Mouse (Mus musculus) ES-Bruce4 (cell line): Measurements from ENCODE around the gene Vegfa. TPM values are rescaled to one million over a fixed set of nuclear protein-coding genes. Genes with fewer than 3 reads are reported as not detected.

Experiments used
- H3K27ac ChIP-seq: 2 replicates; pipeline ENCODE4 v1.5.1; 2012; ENCODE audit warnings: low read length, inconsistent platforms; ENCODE audit not compliant: insufficient read depth
- H3K27me3 ChIP-seq: 2 replicates; pipeline ENCODE4 v1.6.1; 2012; ENCODE audit warnings: mild to moderate bottlenecking, low read length, inconsistent platforms; ENCODE audit not compliant: control insufficient read depth, poor library complexity, insufficient read depth, severe bottlenecking
- H3K36me3 ChIP-seq: 2 replicates; pipeline ENCODE4 v1.6.1; 2012; ENCODE audit warnings: inconsistent platforms, mild to moderate bottlenecking, low read length, moderate library complexity; ENCODE audit not compliant: control insufficient read depth, poor library complexity, insufficient read depth, severe bottlenecking
- H3K4me1 ChIP-seq: one replicate; pipeline ENCODE4 v1.8.1; 2011; ENCODE audit warnings: low read length; ENCODE audit not compliant: control insufficient read depth, insufficient read depth
- H3K4me3 ChIP-seq: 2 replicates; pipeline ENCODE4 v1.5.1; 2011; ENCODE audit warnings: low read depth, mild to moderate bottlenecking, low read length
- H3K9ac ChIP-seq: 2 replicates; pipeline ENCODE4 v1.6.1; 2012; ENCODE audit warnings: low read depth, mild to moderate bottlenecking, inconsistent platforms; ENCODE audit not compliant: poor library complexity, severe bottlenecking
- H3K9me3 ChIP-seq: replicated peaks from 2 replicates; pipeline ENCODE4 v1.6.1; 2012; ENCODE audit warnings: mild to moderate bottlenecking, low read length, inconsistent platforms; ENCODE audit not compliant: control insufficient read depth, poor library complexity, insufficient read depth, severe bottlenecking
- CTCF ChIP-seq: IDR thresholded peaks from one replicate; pipeline ENCODE4 v1.8.1; 2011; ENCODE audit warnings: low read depth, low read length
- EP300 ChIP-seq: IDR thresholded peaks from 2 replicates; pipeline ENCODE4 v1.6.1; 2011; ENCODE audit warnings: low read depth, low read length; ENCODE audit not compliant: insufficient read depth
- POLR2A ChIP-seq: IDR thresholded peaks from one replicate; pipeline ENCODE4 v1.8.1; 2011; ENCODE audit warnings: low read length; ENCODE audit not compliant: insufficient read depth
- polyA plus RNA-seq: library from polyadenylated mRNA; stranded (reverse); fragments of >200 nt; gene quantifications from 2 replicates; pipeline ENCODE4 v1.2.4, GENCODE M21; 2011; ENCODE audit warnings: low read depth; ENCODE audit not compliant: missing spikeins, insufficient read depth, insufficient read length

The Vegfa gene
- polyA plus RNA-seq, 1 experiment: 76.2 TPM

GRCm38 (mm10) chr17:46027066-46027917 is 4.9 kb downstream of the Vegfa start:
- Histone ChIP-seq H3K9me3 (no peaks in the 10 kb centered on the region), H3K4me3 (peak overlapping the region; percentile 4; the same call in 1 of the 2 replicates), H3K27me3 (0 out of 2 replicates have a peak, but pooled peaks cover 3% of the 10 kb centered on the region), H3K9ac (no peak overlapping the region), H3K36me3 (peaks cover 9% of the 10 kb centered on the region; the same call in 1 of the 2 replicates), H3K27ac (peak overlapping the region; percentile 10; the same call in 1 of the 2 replicates), H3K4me1 (peaks cover 5% of the 10 kb centered on the region)
- TF ChIP-seq EP300 (0 out of 2 replicates have a peak, but pooled peaks have one; percentile 31), CTCF (peak; percentile 57), POLR2A (no peak)

- Histone ChIP-seq H3K27ac (no peak overlapping the region), H3K4me3 (no peak overlapping the region), H3K36me3 (peaks cover 11% of the 10 kb centered on the region), H3K9ac (no peak overlapping the region), H3K4me1 (peaks cover 5% of the 10 kb centered on the region), H3K9me3 (no peaks in the 10 kb centered on the region), H3K27me3 (no peaks in the 10 kb centered on the region)
- TF ChIP-seq CTCF (no peak), EP300 (no peak), POLR2A (no peak)
These were observed 6.1 kb downstream of the Vegfa start for GRCm38 (mm10) chr17:46025927-46026668.

GRCm38 (mm10) chr17:46025207-46025606 is 7.0 kb downstream of the Vegfa start:
- Histone ChIP-seq H3K27ac (no peak overlapping the region), H3K4me1 (peaks cover 5% of the 10 kb centered on the region), H3K9me3 (no peaks in the 10 kb centered on the region), H3K27me3 (no peaks in the 10 kb centered on the region), H3K9ac (no peak overlapping the region), H3K36me3 (peaks cover 12% of the 10 kb centered on the region), H3K4me3 (no peak overlapping the region)
- TF ChIP-seq CTCF (no peak), EP300 (no peak), POLR2A (no peak)

GRCm38 (mm10) chr17:46024192-46024591 is 8.0 kb downstream of the Vegfa start:
- Histone ChIP-seq H3K4me3 (no peak overlapping the region), H3K4me1 (peaks cover 5% of the 10 kb centered on the region), H3K27me3 (no peaks in the 10 kb centered on the region), H3K36me3 (peaks cover 19% of the 10 kb centered on the region), H3K9ac (no peak overlapping the region), H3K27ac (no peak overlapping the region), H3K9me3 (no peaks in the 10 kb centered on the region)
- TF ChIP-seq EP300 (no peak), CTCF (no peak), POLR2A (no peak)

- Histone ChIP-seq H3K9ac (no peak overlapping the region), H3K9me3 (no peaks in the 10 kb centered on the region), H3K27ac (no peak overlapping the region), H3K36me3 (peaks cover 19% of the 10 kb centered on the region), H3K27me3 (no peaks in the 10 kb centered on the region), H3K4me1 (peaks cover 5% of the 10 kb centered on the region), H3K4me3 (no peak overlapping the region)
- TF ChIP-seq POLR2A (no peak), EP300 (no peak), CTCF (no peak)
These were observed 8.6 kb downstream of the Vegfa start for GRCm38 (mm10) chr17:46023572-46023971.

GRCm38 (mm10) chr17:46022934-46023333 is 9.2 kb downstream of the Vegfa start:
- Histone ChIP-seq H3K4me1 (peaks cover 5% of the 10 kb centered on the region), H3K36me3 (peaks cover 25% of the 10 kb centered on the region), H3K9ac (no peak overlapping the region), H3K27ac (no peak overlapping the region), H3K4me3 (no peak overlapping the region), H3K9me3 (no peaks in the 10 kb centered on the region), H3K27me3 (no peaks in the 10 kb centered on the region)
- no peak for TF ChIP-seq CTCF
- TF ChIP-seq EP300: no peak
- no peak for TF ChIP-seq POLR2A
